Mouse (Mus musculus) neural tube, embryonic 13.5 days (tissue): Measurements from ENCODE around the gene Zbtb20. TPM values are rescaled to one million over a fixed set of nuclear protein-coding genes. Genes with fewer than 3 reads are reported as not detected.

Source experiments
- ATAC-seq: fragments of 200-750 bp; cut with Nextera tagmentation; 2 replicates; pipeline ENCODE4 v1.8.0; 2017; ENCODE audit warnings: low read depth, mild to moderate bottlenecking, moderate TSS enrichment, moderate library complexity
- H3K27ac ChIP-seq: fragments of 300-500 bp; sonication (generic); replicated peaks from 2 replicates; pipeline ENCODE4 v1.5.1; 2015; ENCODE audit warnings: moderate library complexity, mild to moderate bottlenecking, inconsistent platforms
- H3K27me3 ChIP-seq: fragments of 300-500 bp; sonication (generic); 2 replicates; pipeline ENCODE4 v1.6.1; 2015; ENCODE audit warnings: mild to moderate bottlenecking, inconsistent platforms
- H3K36me3 ChIP-seq: fragments of 300-500 bp; sonication (generic); 2 replicates; pipeline ENCODE4 v1.6.1; 2015; ENCODE audit warnings: mild to moderate bottlenecking, inconsistent platforms
- H3K4me1 ChIP-seq: fragments of 300-500 bp; sonication (generic); replicated peaks from 2 replicates; pipeline ENCODE4 v1.6.1; 2015; ENCODE audit warnings: inconsistent platforms
- H3K4me2 ChIP-seq: fragments of 300-500 bp; sonication (generic); 2 replicates; pipeline ENCODE4 v1.6.1; 2015; ENCODE audit warnings: inconsistent platforms, mild to moderate bottlenecking, moderate library complexity
- H3K4me3 ChIP-seq: fragments of 300-500 bp; sonication (generic); 2 replicates; pipeline ENCODE4 v1.5.1; 2015; ENCODE audit warnings: mild to moderate bottlenecking, inconsistent platforms
- H3K9ac ChIP-seq: fragments of 300-500 bp; sonication (generic); 2 replicates; pipeline ENCODE4 v1.6.1; 2015; ENCODE audit warnings: moderate library complexity, mild to moderate bottlenecking, inconsistent platforms
- H3K9me3 ChIP-seq: fragments of 300-500 bp; sonication (generic); 2 replicates; pipeline ENCODE4 v1.6.1; 2016; ENCODE audit warnings: inconsistent platforms
- WGBS: fragments of 180-500 bp; shearing (Covaris S2); methylation state at CpG from one replicate; pipeline ENCODE4 v1.1.7; 2015; 5-methylcytosine and 5-hydroxymethylcytosine counted together
- polyA plus RNA-seq: library from polyadenylated mRNA; unstranded; fragments of >200 nt; fragmentation: Nextera tagmentation; extraction: Ambion mirVana; gene quantifications from 2 replicates; pipeline ENCODE4 v1.2.1, GENCODE M21; 2015

Gene Zbtb20
- polyA plus RNA-seq, 1 experiment from 2014 or later, result 71.4 TPM

GRCm38 (mm10) chr16:43172139-43172538 lies 296.5 kb downstream of the Zbtb20 start:
- Histone ChIP-seq H3K4me2 (no peak overlapping the region), H3K9me3 (no peaks in the 10 kb centered on the region)
- WGBS, result 23% methylated on average over 2 of the region's 2 CpGs

DNA sequence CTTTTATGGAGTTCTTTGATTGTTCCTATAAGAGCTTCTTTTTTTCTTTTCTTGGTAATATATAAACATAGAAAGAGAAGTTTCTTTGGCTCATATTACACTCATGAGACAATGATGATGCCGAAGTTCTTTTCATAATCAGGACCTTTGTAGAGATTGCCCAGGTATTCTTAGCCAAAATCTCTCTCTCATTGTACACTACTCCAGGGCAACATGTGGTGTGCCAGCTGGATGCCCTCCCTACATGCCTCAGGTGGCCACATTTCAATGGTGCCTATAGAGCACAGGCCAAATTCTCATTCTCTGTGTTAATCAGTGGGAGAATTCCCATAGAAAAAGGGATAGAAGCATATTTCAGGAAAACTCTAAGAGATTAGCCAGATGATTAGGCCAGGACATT lies 297.2 kb downstream of the Zbtb20 start:
- no peak for ATAC-seq
- H3K36me3 ChIP-seq, result no peaks in the 10 kb centered on the region
- no peak overlapping the region for H3K4me2 ChIP-seq
- H3K27ac ChIP-seq, result no peak overlapping the region
- H3K4me1 ChIP-seq, result no peaks in the 10 kb centered on the region
- WGBS, result 79% methylated on average over 1 of the region's 1 CpGs
- H3K9me3 ChIP-seq, result no peaks in the 10 kb centered on the region
- H3K4me3 ChIP-seq, result no peak overlapping the region
- H3K27me3 ChIP-seq, result no peaks in the 10 kb centered on the region
- no peak overlapping the region for H3K9ac ChIP-seq

More at GRCm38 (mm10) chr16:43172139-43172538, 296.5 kb downstream of the Zbtb20 start:
- ATAC-seq, result no peak
- Histone ChIP-seq H3K27ac (no peak overlapping the region), H3K9ac (no peak overlapping the region), H3K4me1 (no peaks in the 10 kb centered on the region), H3K27me3 (no peaks in the 10 kb centered on the region), H3K36me3 (no peaks in the 10 kb centered on the region), H3K4me3 (no peak overlapping the region)

- Histone ChIP-seq H3K4me2 (no peak overlapping the region), H3K36me3 (no peaks in the 10 kb centered on the region), H3K4me1 (no peaks in the 10 kb centered on the region), H3K27ac (no peak overlapping the region), H3K9ac (no peak overlapping the region), H3K27me3 (no peaks in the 10 kb centered on the region), H3K9me3 (no peaks in the 10 kb centered on the region), H3K4me3 (no peak overlapping the region)
- ATAC-seq, result no peak
- 85% methylated on average over 2 of the region's 2 CpGs for WGBS
Measured at GRCm38 (mm10) chr16:43174815-43175214, 299.1 kb downstream of the Zbtb20 start.

DNA sequence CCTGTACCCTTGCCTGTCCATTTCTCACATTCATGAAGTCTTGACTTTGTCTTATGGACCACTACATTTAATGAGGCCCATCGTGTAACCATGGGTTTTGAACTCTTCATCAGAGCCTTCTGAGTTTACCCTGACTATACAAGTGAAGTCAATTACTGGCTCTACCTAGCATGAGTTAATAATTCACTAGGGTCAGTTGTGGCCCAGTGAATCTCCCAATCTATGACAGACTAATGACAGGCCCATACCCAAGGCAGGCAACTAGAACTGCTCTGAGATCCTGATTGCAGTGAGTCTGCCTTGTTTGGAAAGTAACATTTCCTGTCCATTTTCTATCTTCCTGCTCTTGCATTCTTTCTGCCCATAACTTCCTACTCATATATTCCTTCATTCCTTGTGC lies 305.4 kb downstream of the Zbtb20 start:
- WGBS, result 92% methylated on average over 1 of the region's 1 CpGs
- no peaks in the 10 kb centered on the region for H3K4me1 ChIP-seq
- ATAC-seq, result no peak

GRCm38 (mm10) chr16:43190390-43190789 lies 314.7 kb downstream of the Zbtb20 start:
- Histone ChIP-seq H3K4me2 (no peak overlapping the region), H3K27me3 (no peaks in the 10 kb centered on the region), H3K4me3 (no peak overlapping the region), H3K36me3 (no peaks in the 10 kb centered on the region), H3K4me1 (peaks cover 7% of the 10 kb centered on the region; the same call in 1 of the 2 replicates), H3K9me3 (no peaks in the 10 kb centered on the region), H3K27ac (no peak overlapping the region), H3K9ac (no peak overlapping the region)
- no peak for ATAC-seq
- 94% methylated on average over 1 of the region's 1 CpGs for WGBS

More for the DNA sequence above, 305.4 kb downstream of the Zbtb20 start:
- H3K36me3 ChIP-seq, result no peaks in the 10 kb centered on the region
- H3K27me3 ChIP-seq, result no peaks in the 10 kb centered on the region
- no peak overlapping the region for H3K4me3 ChIP-seq
- no peak overlapping the region for H3K27ac ChIP-seq
- no peak overlapping the region for H3K4me2 ChIP-seq
- no peaks in the 10 kb centered on the region for H3K9me3 ChIP-seq
- H3K9ac ChIP-seq, result no peak overlapping the region

- Histone ChIP-seq H3K9ac (no peak overlapping the region), H3K36me3 (no peaks in the 10 kb centered on the region), H3K4me2 (no peak overlapping the region), H3K27me3 (no peaks in the 10 kb centered on the region), H3K4me3 (no peak overlapping the region), H3K4me1 (peaks cover 7% of the 10 kb centered on the region; the same call in 1 of the 2 replicates), H3K27ac (no peak overlapping the region), H3K9me3 (no peaks in the 10 kb centered on the region)
- WGBS, result 93% methylated on average over 9 of the region's 9 CpGs
- no peak for ATAC-seq
Measured at GRCm38 (mm10) chr16:43191060-43191850, 315.6 kb downstream of the Zbtb20 start.

DNA sequence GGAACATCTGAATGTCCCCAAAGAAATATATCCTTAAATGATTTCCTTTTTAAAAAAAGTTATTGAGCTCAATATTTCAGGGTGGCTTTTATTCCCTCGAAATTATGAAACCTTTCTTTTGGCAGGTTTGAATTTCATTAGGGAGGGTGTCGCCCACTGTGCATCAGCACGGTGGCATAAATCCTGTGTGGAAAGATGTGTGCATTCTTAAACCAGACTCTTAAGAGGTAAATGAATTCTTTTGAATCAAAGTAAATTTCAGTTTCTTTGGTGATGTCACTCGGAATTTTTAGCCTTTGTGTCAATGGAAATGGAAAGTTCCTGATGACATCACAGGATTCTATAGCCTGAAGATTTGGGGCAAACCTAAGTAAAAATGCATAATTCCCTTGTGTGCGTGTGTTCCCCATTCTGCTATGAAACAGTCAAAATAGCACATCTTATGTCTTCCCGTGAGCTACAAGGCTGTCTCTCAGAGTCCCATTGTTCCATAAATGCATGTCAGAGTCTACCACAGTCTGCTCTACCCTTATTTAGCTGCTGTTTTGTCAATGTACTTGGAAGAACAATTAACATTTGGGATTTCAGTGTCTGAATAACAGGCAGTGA lies 318.1 kb downstream of the Zbtb20 start:
- Histone ChIP-seq H3K9me3 (no peaks in the 10 kb centered on the region), H3K27me3 (no peaks in the 10 kb centered on the region), H3K4me3 (no peak overlapping the region), H3K27ac (no peak overlapping the region), H3K36me3 (no peaks in the 10 kb centered on the region), H3K9ac (no peak overlapping the region), H3K4me1 (peaks cover 7% of the 10 kb centered on the region; the same call in 1 of the 2 replicates), H3K4me2 (no peak overlapping the region)
- WGBS, result 69% methylated on average over 6 of the region's 6 CpGs
- ATAC-seq, result no peak

GRCm38 (mm10) chr16:43217336-43218006 lies 341.8 kb downstream of the Zbtb20 start:
- no peaks in the 10 kb centered on the region for H3K4me1 ChIP-seq
- WGBS, result 77% methylated on average over 4 of the region's 4 CpGs
- H3K4me2 ChIP-seq, result no peak overlapping the region
- ATAC-seq, result no peak
- H3K9ac ChIP-seq, result no peak overlapping the region
- H3K4me3 ChIP-seq, result no peak overlapping the region
- no peaks in the 10 kb centered on the region for H3K27me3 ChIP-seq
- no peaks in the 10 kb centered on the region for H3K36me3 ChIP-seq
- H3K9me3 ChIP-seq, result no peaks in the 10 kb centered on the region
- no peak overlapping the region for H3K27ac ChIP-seq

GRCm38 (mm10) chr16:43219367-43219766 lies 343.7 kb downstream of the Zbtb20 start:
- Histone ChIP-seq H3K36me3 (no peaks in the 10 kb centered on the region), H3K9me3 (no peaks in the 10 kb centered on the region), H3K4me2 (no peak overlapping the region), H3K27ac (no peak overlapping the region), H3K9ac (no peak overlapping the region), H3K27me3 (no peaks in the 10 kb centered on the region), H3K4me1 (no peaks in the 10 kb centered on the region), H3K4me3 (no peak overlapping the region)
- whole genome bisulfite sequencing, result 85% methylated on average over 1 of the region's 1 CpGs
- ATAC-seq, result no peak

DNA sequence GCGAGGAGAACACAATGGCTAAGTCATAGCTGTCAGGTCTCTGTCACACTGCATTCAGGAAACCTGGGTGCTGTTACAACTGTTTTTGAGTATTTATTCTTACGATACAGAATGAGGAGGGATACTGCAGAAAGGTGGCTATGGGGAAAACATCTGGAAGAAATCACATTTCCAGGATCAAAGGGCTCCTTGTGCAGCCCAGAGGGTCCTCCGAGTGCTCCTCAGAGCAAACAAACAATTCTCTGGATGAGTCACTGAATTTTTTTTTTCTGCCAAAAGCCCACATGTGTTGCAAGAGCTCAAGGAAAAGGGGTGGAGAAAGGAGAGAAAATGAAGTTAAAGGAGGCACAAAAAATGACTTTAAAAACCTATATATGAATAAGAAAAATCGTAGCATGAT lies 345.6 kb downstream of the Zbtb20 start:
- 72% methylated on average over 4 of the region's 4 CpGs for WGBS
- H3K4me3 ChIP-seq, result no peak overlapping the region
- H3K36me3 ChIP-seq, result no peaks in the 10 kb centered on the region
- no peaks in the 10 kb centered on the region for H3K27me3 ChIP-seq
- H3K9ac ChIP-seq, result no peak overlapping the region
- H3K27ac ChIP-seq, result no peak overlapping the region
- no peaks in the 10 kb centered on the region for H3K4me1 ChIP-seq
- H3K9me3 ChIP-seq, result no peaks in the 10 kb centered on the region
- H3K4me2 ChIP-seq, result no peak overlapping the region
- no peak for ATAC-seq

DNA sequence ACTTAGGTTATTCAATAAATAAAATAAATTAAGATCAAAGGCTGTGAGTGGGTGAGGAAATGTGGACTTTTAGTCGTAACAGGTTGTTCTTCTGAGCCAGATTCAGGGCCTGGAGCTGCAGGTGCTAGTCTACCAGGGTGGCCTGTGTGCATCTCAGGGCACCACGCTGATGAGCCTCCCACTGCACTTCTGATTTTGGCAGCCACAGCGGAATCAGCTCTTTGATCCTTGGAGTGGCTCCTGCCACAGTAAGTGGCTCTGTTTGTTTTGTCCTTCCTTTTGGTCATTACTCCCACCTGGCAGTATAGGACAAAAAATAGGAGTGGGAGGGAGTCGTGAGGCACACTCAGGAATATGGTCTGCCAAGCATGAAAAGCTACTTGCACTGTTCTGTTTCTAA lies 354.6 kb downstream of the Zbtb20 start:
- H3K4me3 ChIP-seq, result no peak overlapping the region
- H3K4me2 ChIP-seq, result no peak overlapping the region
- WGBS, result 72% methylated on average over 4 of the region's 4 CpGs
- no peaks in the 10 kb centered on the region for H3K27me3 ChIP-seq
- no peaks in the 10 kb centered on the region for H3K9me3 ChIP-seq
- ATAC-seq, result no peak
- H3K36me3 ChIP-seq, result no peaks in the 10 kb centered on the region
- peaks cover under 1% of the 10 kb centered on the region for H3K4me1 ChIP-seq
- H3K27ac ChIP-seq, result no peak overlapping the region
- H3K9ac ChIP-seq, result no peak overlapping the region

- Histone ChIP-seq H3K9me3 (no peaks in the 10 kb centered on the region), H3K27me3 (no peaks in the 10 kb centered on the region), H3K27ac (no peak overlapping the region), H3K9ac (no peak overlapping the region), H3K36me3 (no peaks in the 10 kb centered on the region), H3K4me3 (no peak overlapping the region), H3K4me2 (no peak overlapping the region), H3K4me1 (peaks cover 7% of the 10 kb centered on the region)
- ATAC-seq, result no peak
Measured at GRCm38 (mm10) chr16:43234249-43234648, 358.6 kb downstream of the Zbtb20 start.
